Mouse (Mus musculus) testis, adult 2 months (tissue): Measurements from ENCODE around the gene Sult3a1. TPM values are rescaled to one million over a fixed set of nuclear protein-coding genes. Genes with fewer than 3 reads are reported as not detected.
"Not testable (repeated sequence)": the region's sequence is repeated elsewhere in the genome, so short reads cannot be mapped to it uniquely, and the experiment has no call there.

Experiments
- H3K27ac ChIP-seq: fragments of 200-500 bp; 2 replicates; pipeline ENCODE4 v1.5.1; 2012; ENCODE audit warnings: low read depth, low read length; ENCODE audit not compliant: control insufficient read depth, insufficient read depth
- H3K27me3 ChIP-seq: fragments of 200-500 bp; 2 replicates; pipeline ENCODE4 v1.6.1; 2012; ENCODE audit warnings: mild to moderate bottlenecking, low read length, moderate library complexity; ENCODE audit not compliant: control insufficient read depth, insufficient read depth
- H3K36me3 ChIP-seq: fragments of 200-500 bp; 2 replicates; pipeline ENCODE4 v1.6.1; 2012; ENCODE audit warnings: mild to moderate bottlenecking, low read length; ENCODE audit not compliant: control insufficient read depth, insufficient read depth
- H3K4me1 ChIP-seq: fragments of 200-500 bp; 2 replicates; pipeline ENCODE4 v1.6.1; 2012; ENCODE audit warnings: low read length; ENCODE audit not compliant: control insufficient read depth, insufficient read depth
- H3K4me3 ChIP-seq: fragments of 200-500 bp; 2 replicates; pipeline ENCODE4 v1.5.1; 2012; ENCODE audit warnings: low read depth, mild to moderate bottlenecking, low read length, moderate library complexity, mixed read lengths; ENCODE audit not compliant: control insufficient read depth
- CTCF ChIP-seq: fragments of 200-500 bp; IDR thresholded peaks from 2 replicates; pipeline ENCODE4 v1.5.1; 2012; ENCODE audit warnings: low read depth, mild to moderate bottlenecking, inconsistent platforms, low read length, moderate library complexity; ENCODE audit not compliant: control insufficient read depth, insufficient read depth, insufficient replicate concordance
- POLR2A ChIP-seq: fragments of 200-500 bp; IDR thresholded peaks from 2 replicates; pipeline ENCODE4 v1.6.1; 2012; ENCODE audit warnings: low read depth, mild to moderate bottlenecking, inconsistent platforms, low read length, moderate library complexity; ENCODE audit not compliant: control insufficient read depth
- polyA plus RNA-seq: library from polyadenylated mRNA; depleted of rRNA; stranded (reverse); fragments of >200 nt; gene quantifications from 2 replicates; pipeline ENCODE4 v1.2.3, GENCODE M21; 2012; rRNA removed

The Sult3a1 gene
- polyA plus RNA-seq, 1 experiment = not detected

DNA sequence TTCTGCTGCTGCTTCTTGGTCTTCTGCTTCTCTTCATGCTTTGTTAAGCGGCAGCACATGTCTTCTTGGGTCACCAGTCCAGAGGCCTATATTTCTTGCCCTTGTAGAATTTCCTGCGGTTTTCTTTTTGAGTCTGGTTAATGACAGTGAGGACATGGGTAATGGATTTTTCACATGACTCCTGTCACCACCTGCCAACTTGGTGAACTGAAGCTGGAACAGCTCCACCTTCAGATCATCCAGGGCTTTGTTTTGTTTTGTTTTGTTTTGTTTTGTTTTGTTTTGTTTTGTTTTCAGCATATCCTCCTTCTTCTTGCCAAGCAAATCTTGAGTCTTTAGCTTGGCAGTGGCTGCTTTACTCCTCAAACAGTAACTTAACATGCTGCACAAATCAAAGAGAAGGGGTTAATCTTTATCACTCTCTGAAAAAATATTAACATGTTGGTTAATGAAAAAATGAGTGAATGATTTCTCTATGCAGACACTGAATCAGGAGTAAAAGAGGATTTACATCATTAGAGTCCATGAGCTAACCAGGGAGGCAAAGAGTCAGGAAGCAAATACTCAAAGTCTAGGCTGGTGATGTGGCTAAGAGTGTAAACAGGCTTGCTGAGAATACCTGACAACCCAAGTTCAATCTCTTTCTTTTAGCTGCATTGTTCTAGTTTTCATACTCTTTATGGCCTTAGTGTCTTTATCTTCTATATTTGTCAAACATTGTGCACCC is 15.3 kb downstream of the Sult3a1 start:
- Histone ChIP-seq H3K27me3 (no peaks in the 10 kb centered on the region), H3K27ac (no peak overlapping the region), H3K4me1 (no peaks in the 10 kb centered on the region), H3K4me3 (no peak overlapping the region), H3K36me3 (no peaks in the 10 kb centered on the region)
- TF ChIP-seq POLR2A (no peak), CTCF (no peak)

DNA sequence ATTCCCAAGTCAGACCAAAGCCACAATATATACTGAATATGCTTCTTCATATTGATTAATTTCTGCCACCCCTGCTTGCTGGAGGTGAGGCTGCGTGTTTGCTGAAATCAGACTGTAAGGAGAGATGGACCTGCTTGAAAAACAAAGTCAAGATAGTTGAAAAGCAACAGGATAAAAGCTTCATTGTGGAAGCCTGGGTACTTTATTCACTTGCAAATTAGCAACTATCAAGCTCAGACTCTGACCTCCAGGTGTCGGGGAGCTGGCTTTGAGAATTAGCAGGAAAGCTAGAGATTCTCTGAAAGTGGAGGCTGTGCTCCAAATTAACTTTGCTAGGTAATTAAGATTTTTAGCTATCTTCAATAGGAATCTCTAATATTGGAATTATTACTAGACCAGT is 24.9 kb downstream of the Sult3a1 start:
- not testable (repeated sequence) for H3K4me3 ChIP-seq, H3K27ac ChIP-seq, H3K4me1 ChIP-seq, H3K27me3 ChIP-seq, H3K36me3 ChIP-seq

DNA sequence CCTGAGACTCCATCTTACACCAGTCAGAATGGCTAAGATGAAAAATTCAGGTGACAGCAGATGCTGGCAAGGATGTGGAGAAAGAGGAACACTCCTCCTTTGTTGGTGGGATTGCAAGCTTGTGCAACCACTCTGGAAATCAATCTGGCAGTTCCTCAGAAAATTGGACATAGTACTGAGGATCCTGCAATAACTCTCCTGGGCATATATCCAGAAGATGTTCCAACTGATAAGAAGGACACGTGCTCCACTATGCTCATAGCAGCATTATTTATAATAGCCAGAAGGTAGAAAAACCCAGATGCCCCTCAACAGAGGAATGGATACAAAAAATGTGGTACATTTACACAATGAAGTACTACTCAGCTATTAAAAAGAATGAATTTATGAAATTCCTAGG is 44.0 kb downstream of the Sult3a1 start:
- H3K36me3 ChIP-seq = not testable (repeated sequence)

DNA sequence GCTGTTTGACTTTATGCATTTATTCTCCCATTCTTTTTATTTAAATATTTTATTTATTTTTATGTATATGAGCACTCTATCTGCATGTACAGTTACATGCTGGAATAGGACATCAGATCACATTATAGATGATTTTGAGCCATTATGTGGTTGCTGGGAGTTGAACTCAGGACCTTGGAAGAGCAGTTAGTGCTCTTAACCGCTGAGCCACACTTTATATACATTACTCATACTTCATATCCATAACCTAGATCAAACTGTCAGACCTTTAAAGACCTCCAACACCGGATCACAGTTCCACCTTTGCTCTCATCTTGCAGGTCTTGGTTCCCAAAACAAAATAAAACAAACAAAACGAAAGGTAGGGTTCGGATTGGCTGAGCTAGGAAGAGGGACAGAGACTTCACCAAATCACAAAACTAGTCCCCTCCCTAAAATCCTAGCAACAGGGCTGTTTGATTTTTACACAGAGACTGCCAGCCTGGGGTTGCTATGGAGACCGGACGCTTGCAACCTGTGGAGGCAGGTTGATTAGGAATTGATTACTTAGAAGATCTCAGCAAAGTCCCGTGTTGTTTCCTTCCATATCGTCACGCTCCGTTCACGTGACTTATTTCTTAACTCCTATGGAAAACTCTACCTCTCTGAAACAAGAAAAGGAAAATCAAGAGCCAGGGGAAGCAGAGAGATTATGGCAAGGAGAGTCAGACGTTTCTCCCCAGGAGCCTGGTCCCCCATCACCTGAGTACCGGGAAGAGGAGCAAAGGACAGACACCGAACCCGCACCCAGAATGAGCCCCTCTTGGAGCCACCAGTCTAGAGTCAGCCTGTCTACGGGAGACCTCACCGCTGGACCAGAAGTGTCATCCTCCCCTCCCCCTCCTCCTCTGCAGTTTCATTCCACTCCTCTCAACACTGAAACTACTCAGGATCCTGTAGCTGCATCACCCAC is 47.3 kb downstream of the Sult3a1 start, which contains the start of gene Rsph4a:
Rsph4a (plus strand) TSS at position 582 of the 952 bp plus-strand sequence.
- peaks cover 8% of the 10 kb centered on the region for H3K4me1 ChIP-seq
- no peak for TF ChIP-seq POLR2A
- no peak for TF ChIP-seq CTCF

More for the DNA sequence above, 44.0 kb downstream of the Sult3a1 start:
- H3K27me3 ChIP-seq, H3K27ac ChIP-seq, H3K4me1 ChIP-seq, H3K4me3 ChIP-seq: not testable (repeated sequence)

DNA sequence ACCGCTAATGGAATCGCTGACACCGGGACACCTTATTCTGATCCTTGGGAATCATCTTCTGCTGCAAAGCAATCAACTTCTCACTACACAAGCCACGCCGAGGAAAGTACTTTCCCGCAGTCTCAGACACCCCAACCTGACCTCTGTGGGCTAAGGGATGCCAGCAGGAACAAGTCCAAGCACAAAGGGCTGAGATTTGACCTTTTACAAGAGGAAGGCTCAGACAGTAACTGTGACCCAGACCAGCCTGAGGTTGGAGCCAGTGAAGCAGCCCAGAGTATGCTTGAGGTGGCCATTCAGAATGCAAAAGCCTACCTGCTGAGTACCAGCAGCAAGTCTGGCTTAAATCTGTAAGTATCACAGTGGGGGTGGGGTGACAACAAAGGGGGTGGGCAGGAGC is 48.0 kb downstream of the Sult3a1 start:
- TF ChIP-seq CTCF = no peak
- TF ChIP-seq POLR2A = no peak
- Histone ChIP-seq H3K27me3 (no peaks in the 10 kb centered on the region), H3K4me1 (peaks cover 8% of the 10 kb centered on the region), H3K36me3 (no peaks in the 10 kb centered on the region), H3K4me3 (peak overlapping the region; percentile 24; the same call in 1 of the 2 replicates), H3K27ac (no peak overlapping the region)

More for the DNA sequence above, 47.3 kb downstream of the Sult3a1 start, which contains the start of gene Rsph4a:
- Histone ChIP-seq H3K36me3 (no peaks in the 10 kb centered on the region), H3K4me3 (peak within 1 kb of the TSS; percentile 24), H3K27ac (no peak within 1 kb of the TSS), H3K27me3 (no peaks in the 10 kb centered on the region)

Other genes with a start within 250 kb of the Sult3a1 start
- gene Clvs2, start 233.0 kb upstream of the Sult3a1 start, polyA plus RNA-seq = 0.21 and 0.38 TPM in 2 replicates
- gene Sult3a2, start 71.0 kb upstream of the Sult3a1 start, polyA plus RNA-seq = 0.12 TPM in 1 of 2 replicates, not detected in the other
- gene Rsph4a, start 47.4 kb downstream of the Sult3a1 start, polyA plus RNA-seq = 0.07 and 0.11 TPM in 2 replicates
- gene Zup1, start 93.5 kb downstream of the Sult3a1 start, polyA plus RNA-seq = 10.6 and 10.9 TPM in 2 replicates
- 39.0 and 41.3 TPM in 2 replicates for gene Rwdd1, start 161.9 kb downstream of the Sult3a1 start, polyA plus RNA-seq
- gene Trappc3l, start 179.9 kb downstream of the Sult3a1 start, polyA plus RNA-seq = not detected in 2 replicates
- gene Calhm4, start 186.6 kb downstream of the Sult3a1 start, polyA plus RNA-seq = not detected in 2 replicates
- 0.02 and 0.05 TPM in 2 replicates for gene Calhm5, start 238.8 kb downstream of the Sult3a1 start, polyA plus RNA-seq